Mouse (Mus musculus) effector memory CD4-positive, alpha-beta T cell, adult 5 months (primary cell): Measurements from ENCODE around the gene Slc6a4. TPM values are rescaled to one million over a fixed set of nuclear protein-coding genes. Genes with fewer than 3 reads are reported as not detected.

Experiments used
- polyA plus RNA-seq: library from polyadenylated mRNA; unstranded; fragments of 100-300 nt; shearing (Covaris generic); gene quantifications from one replicate; pipeline ENCODE4 v1.2.1, GENCODE M21; 2017

The Slc6a4 gene
- polyA plus RNA-seq: not detected

DNA sequence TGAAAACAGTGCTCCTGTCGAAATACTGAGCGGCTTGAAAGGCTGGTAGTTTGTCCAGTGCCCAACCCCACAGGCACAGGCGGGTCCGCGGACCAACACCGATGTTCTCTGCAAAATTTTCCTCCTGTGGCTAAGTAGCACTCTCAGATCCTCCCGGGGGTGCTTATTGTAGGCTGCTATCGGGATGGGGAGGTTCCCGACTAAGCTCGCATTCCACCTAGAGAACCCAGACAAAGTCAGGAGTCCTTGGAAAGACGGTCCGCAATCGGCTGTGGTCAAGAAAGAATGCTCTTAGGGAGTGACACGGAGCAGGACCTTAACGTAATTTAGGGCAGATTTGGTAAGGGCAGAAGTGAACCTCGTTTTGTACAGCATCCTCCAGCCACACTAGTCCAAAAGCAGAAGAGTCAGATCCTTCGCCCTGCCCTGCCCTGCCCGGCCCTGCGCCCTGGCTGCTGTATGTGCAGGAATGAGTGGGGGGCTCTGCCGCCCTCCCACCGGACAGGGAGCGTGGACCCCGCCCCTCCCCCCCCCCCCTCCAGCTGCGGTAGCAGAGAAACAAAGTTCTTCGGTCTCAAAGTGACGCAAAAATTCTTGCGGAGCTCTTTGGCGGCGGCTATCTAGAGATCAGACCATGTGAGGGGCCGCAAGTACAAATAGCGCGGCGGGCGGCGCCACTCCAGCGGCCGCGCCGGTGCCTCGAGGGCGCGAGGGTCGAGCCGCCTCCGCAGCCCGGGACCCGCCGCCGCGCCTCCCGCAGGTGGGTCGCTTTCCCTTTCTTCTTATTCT lies at the start of gene Slc6a4:
Gene Slc6a4 (plus strand): TSS at position 688 of the 789 bp plus-strand sequence.

DNA sequence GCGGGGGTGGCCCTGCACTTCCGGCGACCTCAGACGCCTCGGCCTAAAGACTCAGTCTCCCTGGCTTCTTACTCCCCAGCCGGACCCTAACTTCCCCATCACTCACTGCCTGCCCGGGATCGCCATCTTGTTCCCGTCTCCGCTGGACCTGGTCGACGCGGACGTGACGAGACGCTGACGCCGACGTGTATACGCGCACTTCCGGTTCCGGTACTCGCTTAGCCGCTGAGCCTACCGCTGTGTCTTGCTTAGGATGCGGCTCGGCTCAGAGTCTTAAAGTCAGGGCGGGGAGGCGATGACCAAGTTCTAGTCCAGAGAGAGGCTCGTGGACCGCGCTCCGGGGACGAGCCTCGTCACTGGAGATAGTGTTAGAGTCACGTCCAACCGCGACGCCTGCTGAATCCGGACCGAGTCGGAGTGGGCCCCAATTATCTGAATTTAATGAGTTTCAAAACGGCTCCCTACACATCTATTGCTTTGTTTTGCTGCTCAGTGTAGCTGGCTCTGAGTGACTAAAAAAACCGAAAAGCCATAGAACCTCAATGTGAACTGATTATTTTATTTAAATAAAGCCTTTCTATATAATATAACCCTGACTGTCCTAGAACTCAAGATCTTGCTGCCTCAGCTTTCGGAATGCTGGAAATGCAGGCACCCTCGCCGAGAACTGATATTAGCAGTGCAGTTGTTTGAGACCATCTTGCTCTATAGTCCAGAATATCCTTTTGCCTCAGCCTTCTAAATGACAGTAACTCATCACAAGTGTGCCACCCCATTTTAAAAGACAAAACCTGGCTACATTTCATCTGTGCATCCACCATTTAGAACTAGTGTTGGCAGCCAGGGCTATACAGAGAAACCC lies 80.1 kb downstream of the Slc6a4 start, which contains the start of gene Nsrp1:
Gene Nsrp1 (minus strand): TSS at position 163 of the 862 bp plus-strand sequence.

Other genes with a start within 250 kb of the Slc6a4 start
- 70.5 TPM for gene Gosr1, start 235.0 kb upstream of the Slc6a4 start, polyA plus RNA-seq
- 2.8 TPM for gene Cpd, start 151.6 kb upstream of the Slc6a4 start, polyA plus RNA-seq
- not detected for gene Tmigd1, start 96.4 kb upstream of the Slc6a4 start, polyA plus RNA-seq
- 47.7 TPM for gene Blmh, start 73.8 kb upstream of the Slc6a4 start, polyA plus RNA-seq
- 53.2 TPM for gene Nsrp1, start 79.8 kb downstream of the Slc6a4 start, polyA plus RNA-seq
- 0.11 TPM for gene Efcab5, start 190.4 kb downstream of the Slc6a4 start, polyA plus RNA-seq
- 246 TPM for gene Ssh2, start 217.7 kb downstream of the Slc6a4 start, polyA plus RNA-seq